Mouse (Mus musculus): ENCODE data around the gene Prr12.

- TF ChIP-seq CTCF (IDR thresholded peaks at IDR 0.05; ENCODE audit: insufficient read depth, low read depth, low read length) (no peak), POLR2A (IDR thresholded peaks at IDR 0.05; ENCODE audit: insufficient read depth, low read depth, low read length) (no peak)
These were observed 5.8 kb downstream of the Prr12 start for GRCm38 (mm10) chr7:45046853-45047350.
